Mouse (Mus musculus): ENCODE results near the gene Ppp1r12c.

The Ppp1r12c gene

DNA sequence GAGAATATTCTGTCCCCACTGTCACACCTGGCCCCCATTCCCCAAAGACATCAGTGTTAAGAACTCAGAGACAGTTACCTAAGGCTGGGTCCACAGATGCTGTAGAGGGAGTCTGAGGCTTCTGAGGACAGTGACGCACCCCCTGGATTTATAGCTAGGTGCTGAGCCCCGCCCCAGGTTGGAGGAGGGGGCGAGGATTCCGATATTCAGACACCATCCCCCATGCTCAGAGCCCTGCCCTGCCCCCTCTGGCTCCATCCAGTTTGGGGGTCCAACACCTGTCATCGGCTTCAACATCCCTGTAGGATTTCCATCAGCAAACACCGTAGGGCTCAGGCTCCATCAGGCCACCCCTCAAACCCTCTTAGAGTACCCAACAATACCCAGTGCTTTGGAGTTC is 14.4 kb upstream of the Ppp1r12c start:
- DNase-seq: no peak

DNA sequence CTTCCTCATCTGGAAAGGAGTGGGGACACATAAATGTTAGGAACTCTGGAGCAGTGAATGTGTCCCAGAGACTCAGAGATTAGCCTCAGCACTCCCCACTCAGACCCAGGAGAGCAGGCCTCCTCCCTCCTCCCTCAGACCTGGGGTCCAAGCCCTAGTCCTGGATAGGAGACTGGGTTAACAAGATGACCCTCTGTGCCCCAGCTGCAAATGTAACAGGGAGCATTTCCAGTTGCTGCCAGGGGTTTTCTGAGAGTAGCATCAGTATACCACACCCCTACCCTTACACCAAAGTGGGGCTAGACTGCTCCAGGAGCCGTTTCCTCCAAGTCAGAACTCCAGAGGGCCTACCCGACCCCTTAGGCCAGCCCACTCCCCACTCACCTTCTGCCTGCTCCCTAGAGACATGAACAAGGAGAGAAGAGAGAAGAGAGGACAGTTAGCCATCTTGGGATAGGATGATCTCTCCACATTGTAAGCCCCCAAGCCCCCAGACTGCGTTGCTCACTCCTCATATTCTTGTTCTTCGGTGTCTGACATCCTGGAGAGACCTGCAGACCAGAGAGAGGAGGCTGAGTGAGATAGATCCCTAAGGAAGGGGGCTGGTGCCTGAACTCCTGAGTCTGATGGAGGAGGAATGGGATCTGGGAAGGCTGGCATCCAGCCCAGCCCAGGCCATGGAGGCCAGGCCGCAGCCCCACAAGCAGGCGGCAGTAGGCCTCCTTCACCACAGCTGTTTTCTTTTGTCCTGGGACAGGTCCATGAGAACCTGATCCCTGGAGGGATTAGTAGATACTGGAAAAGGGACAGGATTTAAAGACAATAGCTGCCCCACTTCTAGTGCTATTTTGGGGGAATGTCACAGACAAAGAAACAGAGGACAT is 12.6 kb upstream of the Ppp1r12c start:
- DNase-seq: no peak

DNA sequence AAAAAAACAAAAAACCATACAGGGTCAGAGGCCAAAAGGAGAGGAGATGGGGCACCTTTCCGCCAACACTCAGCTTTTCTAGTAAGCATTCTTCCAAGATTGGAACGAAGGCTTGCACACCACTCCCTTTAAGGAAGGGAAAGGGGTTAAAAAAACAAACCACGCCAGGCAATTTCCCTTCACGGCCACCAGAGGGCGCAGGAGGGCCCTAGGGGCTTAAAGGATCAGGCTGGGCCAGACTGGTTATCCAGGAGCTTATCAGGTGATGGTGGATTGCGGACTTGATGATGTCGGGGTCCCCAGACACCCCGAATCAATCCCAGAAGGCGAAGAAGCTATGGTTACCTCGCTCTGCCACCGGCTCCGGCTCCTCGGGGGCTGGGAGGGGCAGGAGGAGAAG is 11.8 kb upstream of the Ppp1r12c start:
- peak; percentile 50 for DNase-seq

DNA sequence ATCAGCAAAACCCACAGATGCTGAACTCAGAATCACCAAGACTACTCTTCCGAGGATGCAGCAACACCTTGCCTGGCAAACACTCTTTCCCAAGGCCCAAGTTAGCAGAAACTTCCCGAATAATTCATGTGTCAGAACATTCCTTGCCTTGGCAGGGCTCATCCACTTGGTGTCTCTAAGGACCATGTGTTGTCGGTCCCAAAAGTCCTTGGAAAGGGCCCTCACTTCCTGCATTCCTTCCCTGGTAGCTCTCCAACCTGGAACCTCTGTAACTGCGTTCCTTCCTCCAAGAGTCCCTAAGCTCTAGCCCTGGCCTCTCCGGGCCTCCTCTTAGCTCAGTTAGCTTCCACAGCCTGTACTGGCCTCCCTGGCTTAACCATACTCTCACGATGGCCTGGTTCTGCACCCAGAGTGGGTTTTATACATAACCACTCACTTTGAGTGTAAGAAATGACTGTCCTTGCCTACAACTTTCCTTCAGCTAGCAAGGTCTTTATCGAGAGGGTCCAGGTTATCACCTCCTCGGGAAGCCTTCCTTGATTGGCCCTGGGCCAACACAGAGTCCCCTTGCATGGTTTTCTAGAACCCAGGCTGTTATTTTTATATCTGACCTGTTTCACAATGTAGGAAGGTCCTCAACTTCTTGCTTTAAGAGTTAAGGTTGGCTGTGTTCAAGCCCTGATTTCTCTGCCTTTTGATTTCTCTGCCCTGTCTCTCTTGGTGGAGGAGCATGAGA is 10.2 kb upstream of the Ppp1r12c start:
- DNase-seq: peak; percentile 50

DNA sequence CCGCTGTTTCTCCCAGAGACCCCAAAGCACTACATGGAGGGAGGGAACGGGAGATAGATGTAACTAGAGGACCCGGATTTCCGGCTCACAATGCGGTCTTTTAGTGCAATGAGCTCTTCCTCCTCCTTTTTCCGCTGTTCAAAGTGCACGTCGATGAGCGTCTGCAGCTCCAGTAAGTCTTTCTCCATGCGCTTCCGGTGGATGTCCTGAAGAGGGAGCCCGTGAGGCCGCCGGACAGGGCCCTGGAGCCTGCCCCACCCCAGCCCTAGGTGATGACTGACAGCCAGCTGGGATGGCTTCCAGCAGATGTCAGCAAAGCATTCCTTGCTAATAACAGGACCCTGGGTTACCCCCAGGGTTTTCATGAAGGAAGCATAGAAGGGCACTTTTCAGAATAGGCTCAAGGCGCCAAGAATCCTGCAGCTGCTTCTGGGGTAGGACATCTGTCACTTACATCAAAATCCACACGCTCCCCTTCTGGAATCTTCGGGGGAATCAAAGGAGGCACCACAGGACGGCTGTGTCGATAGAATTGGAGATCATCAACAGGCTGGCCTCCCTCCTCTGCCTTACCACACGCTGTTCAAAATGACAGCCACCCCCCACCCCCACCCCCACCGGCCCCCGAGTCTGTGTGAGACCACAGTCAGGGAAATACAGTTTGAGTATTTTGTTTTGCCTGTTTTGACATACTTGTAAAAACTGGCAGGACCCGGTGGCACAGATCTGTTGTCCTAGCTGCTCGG is 8.6 kb upstream of the Ppp1r12c start:
- DNase-seq: peak; percentile 86

DNA sequence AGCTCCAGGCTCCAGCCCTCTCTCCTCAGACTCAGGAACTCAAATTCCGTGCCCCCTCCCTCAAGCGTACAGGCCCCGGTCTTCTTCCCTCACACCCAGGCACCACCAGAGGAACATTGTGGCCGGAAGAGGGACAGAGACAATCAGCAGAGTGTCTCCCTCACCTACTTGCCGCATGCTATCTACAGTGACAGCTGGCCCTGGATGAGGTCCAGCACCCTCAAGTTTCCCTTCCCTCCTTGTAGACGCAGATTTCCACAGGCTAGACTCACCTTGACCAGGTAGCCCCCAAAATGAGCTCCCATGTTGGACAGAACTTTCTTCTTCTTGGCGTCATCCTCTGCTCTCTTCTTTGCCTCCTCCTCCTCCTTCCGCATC is 7.2 kb upstream of the Ppp1r12c start:
- DNase-seq: no peak

DNA sequence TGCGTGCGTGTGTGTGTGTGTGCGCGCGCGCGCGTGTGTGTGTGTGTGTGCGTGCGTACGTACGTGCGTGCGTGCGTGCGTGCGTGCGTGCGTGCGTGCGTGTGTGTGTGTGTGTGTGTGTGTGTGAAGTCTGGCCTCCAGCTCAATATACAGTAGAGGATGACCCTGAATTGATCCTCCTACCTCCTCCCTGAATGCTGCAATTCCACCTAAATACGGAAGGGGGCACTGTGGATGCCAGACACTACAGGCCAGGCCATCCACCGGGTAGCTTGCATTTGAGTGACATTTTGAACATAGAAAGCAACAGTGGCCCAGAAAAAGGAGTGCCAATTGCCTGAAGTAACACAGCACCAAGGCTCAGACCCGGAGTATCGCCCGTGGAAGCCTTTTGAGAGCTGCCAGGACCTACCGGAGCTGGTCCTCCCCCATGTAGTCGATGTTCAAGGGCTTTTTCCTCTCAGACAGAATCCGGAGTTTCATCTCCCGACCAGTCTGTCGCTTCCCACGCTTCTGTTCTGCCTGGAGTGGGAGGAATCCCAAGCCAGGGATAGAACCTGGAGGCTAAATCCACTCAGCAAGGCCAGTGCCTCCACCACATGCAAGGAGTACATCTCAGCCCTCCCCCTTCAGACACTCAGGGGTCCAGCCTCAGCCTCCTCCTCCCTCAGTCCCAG is 6.7 kb upstream of the Ppp1r12c start:
- no peak for DNase-seq

DNA sequence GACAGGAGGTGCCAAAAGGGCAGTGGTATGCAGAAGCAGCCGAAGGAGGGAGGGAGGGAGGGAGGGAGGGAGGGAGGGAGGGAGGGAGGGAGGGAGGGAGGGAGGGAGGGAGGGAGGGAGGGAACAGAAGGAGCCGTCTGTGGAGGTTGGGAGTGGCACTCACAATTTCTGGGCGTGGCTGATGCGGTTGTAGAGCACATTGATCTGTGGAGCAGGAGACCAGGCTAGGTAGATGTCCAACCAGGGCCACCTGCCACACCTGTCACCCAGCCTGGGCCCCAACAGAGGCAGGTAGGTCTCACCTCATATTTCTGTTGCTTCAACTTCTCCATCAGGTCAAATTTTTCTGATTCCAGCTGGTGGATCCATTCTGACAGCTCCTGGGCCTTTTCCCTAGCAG is 5.7 kb upstream of the Ppp1r12c start:
- DNase-seq: no peak

DNA sequence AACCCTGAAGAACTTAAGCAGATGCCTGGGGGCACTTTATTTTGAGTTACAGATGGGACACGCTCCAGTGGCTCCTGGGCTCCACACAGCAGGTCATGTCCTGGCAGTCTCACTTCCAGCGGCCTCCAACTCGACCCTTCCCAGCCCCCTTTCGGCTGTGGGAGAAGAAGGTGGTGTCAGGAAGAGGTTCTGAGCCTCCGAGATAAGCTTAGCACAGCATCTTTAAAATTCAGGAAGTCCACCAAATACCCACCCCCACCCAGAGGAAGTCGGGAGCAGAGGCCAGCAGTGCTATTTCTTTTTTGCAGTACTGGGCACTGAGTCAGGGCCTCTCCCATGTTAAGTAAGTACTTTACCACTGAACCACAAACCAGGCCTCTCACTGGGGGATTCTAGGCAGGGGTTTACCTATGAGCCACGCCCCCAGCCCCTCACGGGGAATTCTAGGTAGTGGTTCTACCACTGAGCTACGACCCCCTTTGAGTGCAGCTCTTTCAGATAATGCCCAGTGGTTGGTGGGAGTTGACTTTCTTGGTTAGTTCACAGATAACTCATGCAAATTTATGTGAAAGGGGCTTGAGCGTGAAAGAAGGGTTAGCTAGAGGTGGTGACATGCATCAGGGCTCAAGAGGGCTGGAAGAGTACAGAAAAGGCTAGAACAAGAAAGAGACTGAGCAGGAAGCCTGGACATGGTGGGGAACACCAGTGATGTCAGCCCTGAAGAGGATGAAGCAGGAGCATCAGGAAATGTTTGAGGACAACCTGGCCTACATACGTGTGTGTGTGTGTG is 3.4 kb upstream of the Ppp1r12c start:
- DNase-seq: peak; percentile 29

DNA sequence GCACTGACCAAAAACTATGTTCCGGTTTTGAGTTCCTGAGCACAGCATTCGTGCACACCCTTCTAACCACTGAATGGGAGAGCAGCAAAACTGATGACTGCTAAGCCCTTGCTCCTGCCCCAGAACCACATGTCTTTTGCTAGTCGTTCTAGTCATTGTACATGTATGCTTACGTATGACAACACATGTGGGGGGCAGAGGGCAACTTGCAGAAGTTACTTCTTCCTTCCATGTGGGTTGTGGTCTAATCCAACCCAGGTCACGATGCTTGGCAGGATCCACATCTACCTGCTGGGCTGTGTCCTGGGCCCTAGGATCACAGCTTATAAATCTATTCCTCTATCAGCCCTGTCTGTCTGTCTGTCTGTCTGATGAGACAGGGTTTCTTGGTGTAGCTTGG is 2.4 kb upstream of the Ppp1r12c start:
- no peak for DNase-seq

DNA sequence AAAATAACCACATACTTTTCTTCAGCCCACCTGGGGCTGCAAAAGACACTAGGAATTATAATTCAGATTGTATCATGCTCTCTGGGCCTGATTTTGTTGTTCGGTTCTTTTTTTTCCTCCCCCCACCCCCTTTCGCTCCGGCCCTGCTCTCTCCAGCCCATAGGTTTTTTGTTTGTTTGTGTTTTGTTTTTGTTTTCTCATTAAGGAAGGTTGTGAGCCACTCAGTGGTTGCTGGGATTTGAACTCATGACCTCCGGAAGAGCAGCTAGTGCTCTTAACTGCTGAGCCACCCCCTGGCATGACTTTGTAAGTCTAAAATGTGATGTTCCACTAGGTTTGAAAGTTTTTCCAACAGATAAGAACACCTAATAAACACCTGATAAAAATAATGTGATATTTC is 1.6 kb upstream of the Ppp1r12c start:
- no peak for DNase-seq

DNA sequence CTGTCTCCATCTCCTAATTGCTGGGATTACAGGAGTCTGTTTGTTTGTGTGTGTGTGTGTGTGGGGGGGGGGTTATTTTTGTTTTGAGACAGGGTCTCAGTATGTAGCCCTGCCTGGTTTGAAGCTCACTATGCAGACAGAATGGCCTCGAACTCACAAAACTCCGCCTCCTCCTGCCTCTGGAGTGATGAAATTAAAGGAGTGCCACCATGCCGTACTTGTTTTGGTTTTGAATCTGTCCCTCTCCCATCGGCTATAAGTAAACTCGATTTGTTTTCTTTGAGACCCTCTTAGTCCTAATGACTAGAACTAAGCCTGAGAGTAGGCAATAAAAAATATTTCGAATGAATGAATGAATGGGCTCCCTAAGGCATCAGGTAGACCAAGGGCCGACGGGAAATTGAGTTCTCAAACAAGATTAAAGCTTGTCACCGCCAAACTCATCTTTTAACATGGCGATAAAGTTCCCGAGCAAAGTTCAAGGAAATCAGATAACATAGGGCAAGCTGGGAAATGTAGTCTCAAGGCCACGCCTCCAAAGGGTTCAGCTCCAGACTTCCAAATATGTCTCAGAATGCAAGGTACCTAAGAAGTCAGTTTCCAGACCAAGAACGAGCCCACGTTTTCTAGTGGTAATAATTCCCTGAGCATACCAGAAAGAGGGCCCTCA is 1.1 kb upstream of the Ppp1r12c start:
- DNase-seq: peak; percentile 83

DNA sequence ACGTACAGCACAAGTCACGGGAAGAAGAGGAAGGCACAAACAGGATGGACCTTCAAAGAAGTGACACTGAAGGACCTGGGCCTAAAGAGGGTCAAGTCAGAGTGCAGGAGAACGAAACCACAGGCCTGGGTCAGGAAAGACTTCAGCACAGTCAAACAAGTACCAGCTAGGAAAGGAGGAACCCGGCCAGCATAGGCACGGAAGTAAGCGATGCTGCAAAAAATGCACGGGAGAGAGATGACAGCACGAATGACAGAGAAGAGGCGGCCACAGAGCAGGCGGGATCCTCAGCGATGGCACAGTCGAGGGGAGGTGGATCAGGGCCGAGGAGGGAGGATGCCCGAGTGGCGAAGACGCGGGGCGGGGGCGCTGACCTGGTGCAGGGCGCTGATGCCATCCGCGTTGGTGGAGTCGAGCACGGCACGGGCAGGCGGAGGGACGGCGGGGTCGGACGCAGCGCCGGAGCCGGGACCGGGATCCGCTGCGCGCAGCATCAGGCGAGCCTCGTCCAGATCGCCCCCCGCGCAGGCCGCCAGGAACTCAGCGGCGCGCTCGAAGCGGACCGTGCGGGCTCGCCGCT is 498 bp downstream of the Ppp1r12c start:
- DNase-seq: peak; percentile 54

DNA sequence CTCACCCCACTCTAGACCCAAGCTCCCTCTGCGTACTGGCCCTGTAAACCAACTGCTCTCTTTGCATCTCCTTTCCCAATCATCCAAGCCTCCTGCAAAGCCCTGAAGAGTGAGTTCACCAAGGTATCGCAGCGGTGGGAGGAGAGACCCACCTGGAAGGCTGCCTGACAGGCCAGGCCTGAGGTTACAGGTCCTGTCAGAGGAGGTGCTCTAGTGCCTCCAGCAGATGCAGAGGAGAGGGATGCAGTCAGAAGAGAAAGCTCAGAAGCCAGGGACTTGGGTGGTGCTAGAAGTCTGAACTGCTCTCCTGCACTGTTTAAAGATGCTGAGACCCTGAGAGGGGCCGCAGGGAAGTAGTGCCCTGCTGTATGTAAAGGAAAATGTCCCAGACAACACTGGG is 2.4 kb downstream of the Ppp1r12c start:
- DNase-seq: no peak

DNA sequence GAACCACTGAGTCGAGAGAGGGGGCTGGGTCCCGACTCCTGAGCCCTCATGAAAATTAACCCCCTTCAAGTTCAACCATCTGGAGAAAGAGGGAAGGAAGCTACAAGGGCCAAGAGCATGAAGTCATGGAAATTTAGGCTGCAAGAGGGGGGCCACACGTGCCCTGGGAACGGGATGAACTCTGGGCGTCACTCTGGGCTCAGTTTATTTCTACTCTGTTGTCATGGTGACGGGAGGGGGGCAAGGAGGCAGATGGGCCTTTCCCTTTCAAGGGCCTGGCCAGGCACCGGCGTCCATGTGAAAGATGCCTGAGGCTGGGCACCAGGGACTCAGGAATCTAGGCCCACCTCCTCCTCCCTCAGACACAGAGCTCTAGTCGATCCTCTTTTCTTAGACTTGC is 3.2 kb downstream of the Ppp1r12c start:
- DNase-seq: peak; percentile 94

DNA sequence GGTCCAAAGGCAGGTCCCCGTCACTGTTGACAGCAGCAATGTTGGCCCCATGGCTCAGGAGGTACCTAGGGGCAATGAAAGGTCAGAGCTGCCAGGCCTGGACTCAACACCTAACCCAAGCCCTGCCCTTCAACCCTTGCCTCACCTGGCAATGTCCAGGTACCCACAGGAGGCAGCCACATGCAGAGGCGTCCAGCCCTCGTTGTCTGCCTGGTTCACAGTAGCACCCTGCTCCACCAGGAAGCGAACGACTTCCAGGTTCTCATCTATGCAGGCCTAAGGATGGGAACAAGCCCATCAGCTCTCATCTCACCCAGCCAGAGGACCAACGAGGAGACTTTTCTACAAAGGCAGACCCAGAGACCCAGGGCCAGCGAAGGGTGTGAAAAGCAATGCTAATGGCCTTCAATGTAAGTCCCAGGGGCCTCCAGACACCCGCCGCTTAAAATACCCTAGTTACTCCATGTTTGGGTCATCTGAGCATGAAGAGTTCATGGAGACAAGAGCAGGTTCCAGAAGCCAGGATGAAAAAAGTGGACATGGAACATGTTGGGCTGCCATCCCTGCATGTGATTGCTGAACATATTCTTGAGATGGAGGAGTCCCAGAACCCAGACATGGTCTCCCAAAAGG is 4.1 kb downstream of the Ppp1r12c start:
- no peak for DNase-seq

DNA sequence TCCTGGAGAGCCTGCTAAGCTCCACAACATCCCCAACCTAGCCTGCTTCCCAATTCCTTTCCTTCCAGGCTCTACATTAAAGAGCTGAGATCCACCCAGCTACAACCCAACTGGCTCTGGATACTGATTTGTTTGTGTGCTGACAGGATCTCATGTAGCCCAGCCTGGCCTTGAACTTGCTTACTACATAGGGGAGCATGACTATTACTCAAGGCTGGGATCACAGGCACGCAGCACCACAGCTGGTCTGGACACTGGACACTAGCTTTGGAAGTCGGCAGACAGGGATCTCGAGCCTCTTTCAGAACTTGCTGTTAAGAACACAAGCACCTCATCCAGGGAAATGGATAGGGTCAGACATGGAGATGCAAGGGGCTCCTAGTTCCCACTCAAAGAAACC is 5.0 kb downstream of the Ppp1r12c start:
- no peak for DNase-seq

DNA sequence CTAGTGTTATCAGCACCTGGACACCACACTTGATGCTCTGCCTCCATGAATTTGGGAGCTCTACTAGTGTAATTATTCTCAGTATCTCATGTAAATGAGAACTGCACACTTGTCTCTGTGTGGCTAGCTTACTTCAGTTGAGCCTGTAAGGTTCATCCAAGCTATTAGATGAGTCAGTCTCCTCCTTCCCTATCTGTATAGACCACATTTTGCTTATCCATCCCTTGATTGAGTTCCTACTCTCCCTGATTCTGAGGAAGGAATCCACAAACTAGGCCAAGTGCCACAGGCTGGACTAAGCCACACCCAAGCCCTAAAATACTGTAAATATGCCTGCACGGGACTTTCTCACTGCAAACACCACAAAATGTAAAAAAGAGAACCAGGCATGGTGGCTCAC is 7.5 kb downstream of the Ppp1r12c start:
- DNase-seq: no peak

DNA sequence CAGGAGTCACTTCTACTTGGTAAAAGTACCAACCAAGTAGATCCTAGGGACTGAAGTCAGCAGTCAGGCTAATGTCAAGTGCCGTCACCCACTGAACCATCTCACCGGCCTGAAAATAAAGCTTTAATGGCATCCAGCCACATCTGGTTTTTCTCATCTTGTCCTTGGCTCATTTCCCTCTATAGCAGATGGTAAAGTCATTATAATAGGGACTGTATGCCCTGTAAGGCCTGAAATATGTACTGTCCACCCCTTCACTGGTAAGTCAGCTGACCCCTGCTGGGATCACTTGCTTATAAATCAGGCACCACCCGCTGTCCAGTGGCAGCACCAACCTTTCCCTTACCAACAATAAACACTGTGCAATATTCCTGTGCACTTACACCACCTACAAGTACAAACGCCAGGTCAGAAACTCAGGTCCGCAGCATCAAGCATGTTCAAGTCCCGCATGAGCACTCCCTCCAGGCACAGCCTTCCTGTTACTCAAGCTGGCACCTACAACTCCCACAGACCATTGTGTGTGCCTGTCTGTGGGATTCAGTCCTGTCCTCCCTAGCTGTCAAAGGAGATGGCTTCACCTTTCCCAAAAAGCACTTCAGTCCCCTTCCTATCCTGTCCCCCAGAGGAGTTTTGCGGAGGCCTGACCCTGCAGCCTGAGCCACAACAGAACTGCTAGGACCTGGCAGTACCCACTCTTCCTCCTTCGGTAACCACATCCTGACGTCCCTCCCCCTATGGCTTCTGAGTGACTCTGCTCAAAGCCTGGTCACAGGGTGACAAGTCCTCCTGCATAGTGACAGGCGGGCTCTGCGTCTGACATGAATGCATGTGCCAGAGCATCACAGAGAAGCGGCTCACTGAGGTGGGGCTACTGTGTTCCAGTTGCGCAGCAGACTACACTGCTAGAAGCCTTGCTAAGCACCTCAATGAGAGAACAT is 8.9 kb downstream of the Ppp1r12c start:
- peak; percentile 44 for DNase-seq

DNA sequence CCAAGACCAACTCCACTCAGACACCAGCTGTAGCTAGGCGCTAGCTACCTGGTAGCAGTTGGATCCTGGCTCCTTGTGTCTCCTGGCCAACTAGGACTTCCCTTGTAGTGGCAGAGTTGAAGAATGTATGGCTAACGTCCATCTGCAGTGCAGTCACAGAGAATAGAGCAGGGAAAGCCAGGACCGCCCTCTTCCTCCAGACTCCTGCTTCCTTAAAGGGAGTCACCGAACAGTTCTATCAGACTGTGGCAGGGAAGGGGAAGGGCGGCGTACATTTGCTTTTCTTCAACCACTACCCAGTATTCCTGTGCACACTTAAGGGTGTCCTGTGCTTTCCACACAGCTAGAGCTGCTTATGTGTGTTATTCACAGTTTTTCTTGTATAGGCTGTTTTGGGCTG is 10.2 kb downstream of the Ppp1r12c start:
- peak; percentile 76 for DNase-seq

Data from lung, postnatal 36 days (tissue).